In genomic region chr7:139413400-139413799, GRCm38 (mm10) we compare ENCODE assay signal across 26 mouse cellular contexts. TPM values are rescaled to one million over a fixed set of nuclear protein-coding genes. Genes with fewer than 3 reads are reported as not detected.
DNase-seq lines count a peak whose midpoint lies in the region; ATAC-seq and TF ChIP-seq lines count a peak whose summit lies in the region.
"Had no signal": no experiment of that assay in that cellular context is flagged by ENCODE, and none has a peak within 500 bp of the region (broad histone marks: within the 10 kb centered on the region; RNA-seq: fewer than 3 reads in every experiment).

No protein-coding gene starts in this region.

- H3K4me2 ChIP-seq in liver, postnatal 0 days (ENCODE audit: low read depth, low read length), result no peak overlapping the region
- no peak overlapping the region for H3K4me2 ChIP-seq in liver, embryonic 12.5 days
- H3K4me2 ChIP-seq in intestine, embryonic 14.5 days (ENCODE audit: low read length), result no peak overlapping the region
- H3K4me2 ChIP-seq in intestine, postnatal 0 days (replicated peaks; ENCODE audit: low read depth), result no peak overlapping the region
- H3K4me2 ChIP-seq: forebrain, embryonic 15.5 days; hindbrain, embryonic 14.5 days; limb, embryonic 12.5 days; liver, embryonic 11.5 days; midbrain, embryonic 13.5 days had no signal

- 63% methylated on average over 3 of the region's 3 CpGs for WGBS in heart, embryonic 10.5 days
- 60% methylated on average over 3 of the region's 3 CpGs for WGBS in liver, postnatal 0 days (ENCODE audit: insufficient replicate concordance)
- 68% methylated on average over 3 of the region's 3 CpGs for WGBS in liver, embryonic 12.5 days (ENCODE audit: insufficient replicate concordance)
- WGBS in intestine, embryonic 14.5 days, result 47% methylated on average over 3 of the region's 3 CpGs
- WGBS in intestine, postnatal 0 days, result 49% methylated on average over 3 of the region's 3 CpGs

- DNase-seq in heart, embryonic 10.5 days (ENCODE audit: low spot score), result no peak
- DNase-seq in heart, adult 8-10 months (ENCODE audit: low spot score), result no peak
- no peak for DNase-seq in liver, postnatal 0 days
- no peak for DNase-seq in intestine, embryonic 14.5 days (ENCODE audit: low spot score)
- no peak for DNase-seq in B cell, adult 2 months
- DNase-seq in cerebellum, postnatal 4 days (ENCODE audit: low spot score in 2 of 2), result no peak
- DNase-seq: adrenal gland, adult 2 months; cerebellum, adult 9-11 months; gastrocnemius, postnatal 14 days; heart, adult 18-20 months; kidney, adult 11 months; kidney, postnatal 4 days; lung, postnatal 14 days; thymus, adult 18-20 months; thymus, postnatal 4 days had no signal

- H3K27me3 ChIP-seq in heart, embryonic 10.5 days (ENCODE audit: insufficient read depth, poor library complexity, severe bottlenecking), result no peaks in the 10 kb centered on the region
- H3K27me3 ChIP-seq in liver, postnatal 0 days (ENCODE audit: insufficient read depth, low read length), result no peaks in the 10 kb centered on the region
- H3K27me3 ChIP-seq in liver, embryonic 12.5 days (replicated peaks), result no peaks in the 10 kb centered on the region
- no peaks in the 10 kb centered on the region for H3K27me3 ChIP-seq in intestine, embryonic 14.5 days (replicated peaks; ENCODE audit: control insufficient read depth, insufficient read depth, low read length)
- H3K27me3 ChIP-seq in intestine, postnatal 0 days (replicated peaks; ENCODE audit: control insufficient read depth, insufficient read depth, low read length), result no peaks in the 10 kb centered on the region
- H3K27me3 ChIP-seq: CH12.LX; forebrain, embryonic 15.5 days; limb, embryonic 12.5 days; megakaryocyte, embryonic 14.5 days; midbrain, embryonic 13.5 days had no signal

- TF ChIP-seq CTCF in liver, postnatal 0 days (IDR thresholded peaks at IDR 0.05; ENCODE audit: low read depth), result no peak
- peak; percentile 16; the same call in 1 of the 2 replicates for TF ChIP-seq CTCF in intestine, postnatal 0 days (IDR thresholded peaks at IDR 0.05; ENCODE audit: low read depth)

- H3K36me3 ChIP-seq in heart, embryonic 10.5 days, result no peaks in the 10 kb centered on the region
- H3K36me3 ChIP-seq in liver, postnatal 0 days (replicated peaks; ENCODE audit: insufficient read depth, low read length), result no peaks in the 10 kb centered on the region
- no peaks in the 10 kb centered on the region for H3K36me3 ChIP-seq in liver, embryonic 12.5 days
- no peaks in the 10 kb centered on the region for H3K36me3 ChIP-seq in intestine, embryonic 14.5 days (ENCODE audit: control insufficient read depth, insufficient read depth, low read length)
- no peaks in the 10 kb centered on the region; the same call in 1 of the 2 replicates for H3K36me3 ChIP-seq in intestine, postnatal 0 days (ENCODE audit: control insufficient read depth, insufficient read depth)
- H3K36me3 ChIP-seq: embryonic facial prominence, embryonic 10.5 days; forebrain, embryonic 15.5 days; G1E; limb, embryonic 12.5 days; midbrain, embryonic 13.5 days had no signal

- H3K4me1 ChIP-seq in heart, embryonic 10.5 days, result peaks cover 91% of the 10 kb centered on the region
- H3K4me1 ChIP-seq in liver, postnatal 0 days (ENCODE audit: insufficient read depth), result peaks cover 13% of the 10 kb centered on the region; the same call in 1 of the 2 replicates
- 0 out of 2 replicates have a peak, but pooled peaks cover 6% of the 10 kb centered on the region for H3K4me1 ChIP-seq in liver, embryonic 12.5 days
- peaks cover 48% of the 10 kb centered on the region for H3K4me1 ChIP-seq in intestine, embryonic 14.5 days (replicated peaks; ENCODE audit: control insufficient read depth, insufficient read depth, low read length)
- peaks cover 12% of the 10 kb centered on the region for H3K4me1 ChIP-seq in intestine, postnatal 0 days (replicated peaks; ENCODE audit: control insufficient read depth, insufficient read depth, low read length)

- peak overlapping the region; percentile 21; the same call in 1 of the 2 replicates for H3K9ac ChIP-seq in liver, postnatal 0 days (replicated peaks)
- H3K9ac ChIP-seq in liver, embryonic 12.5 days, result no peak overlapping the region
- H3K9ac ChIP-seq in intestine, embryonic 14.5 days (ENCODE audit: low read length), result no peak overlapping the region
- H3K9ac ChIP-seq in intestine, postnatal 0 days (ENCODE audit: low read depth, low read length), result no peak overlapping the region
- H3K9ac ChIP-seq: forebrain, embryonic 15.5 days; hindbrain, embryonic 14.5 days; limb, embryonic 12.5 days; midbrain, embryonic 13.5 days had no signal

- no peak overlapping the region for H3K4me3 ChIP-seq in heart, embryonic 10.5 days
- H3K4me3 ChIP-seq in liver, postnatal 0 days (ENCODE audit: low read depth, low read length), result no peak overlapping the region
- no peak overlapping the region for H3K4me3 ChIP-seq in liver, embryonic 12.5 days
- no peak overlapping the region for H3K4me3 ChIP-seq in intestine, embryonic 14.5 days (ENCODE audit: low read depth, low read length)
- H3K4me3 ChIP-seq in intestine, postnatal 0 days (ENCODE audit: low read depth, low read length), result no peak overlapping the region
- H3K4me3 ChIP-seq: embryonic facial prominence, embryonic 10.5 days; forebrain, embryonic 15.5 days; limb, embryonic 12.5 days; midbrain, embryonic 13.5 days had no signal

- H3K9me3 ChIP-seq in heart, embryonic 10.5 days, result no peaks in the 10 kb centered on the region
- H3K9me3 ChIP-seq in liver, postnatal 0 days (ENCODE audit: low read length), result no peaks in the 10 kb centered on the region
- H3K9me3 ChIP-seq in liver, embryonic 12.5 days (replicated peaks), result no peaks in the 10 kb centered on the region
- H3K9me3 ChIP-seq in intestine, embryonic 14.5 days (ENCODE audit: control insufficient read depth, low read length), result no peaks in the 10 kb centered on the region
- H3K9me3 ChIP-seq in intestine, postnatal 0 days (ENCODE audit: control insufficient read depth), result no peaks in the 10 kb centered on the region
- H3K9me3 ChIP-seq: embryonic facial prominence, embryonic 10.5 days; forebrain, embryonic 15.5 days; limb, embryonic 12.5 days; megakaryocyte, embryonic 14.5 days; midbrain, embryonic 13.5 days had no signal

- peak overlapping the region; percentile 47; the same call in 1 of the 2 replicates for H3K27ac ChIP-seq in heart, embryonic 10.5 days
- H3K27ac ChIP-seq in liver, postnatal 0 days (ENCODE audit: low read depth), result no peak overlapping the region
- no peak overlapping the region for H3K27ac ChIP-seq in liver, embryonic 12.5 days
- H3K27ac ChIP-seq in intestine, embryonic 14.5 days (ENCODE audit: low read depth), result peak overlapping the region; percentile 70; the same call in 1 of the 2 replicates
- no peak overlapping the region for H3K27ac ChIP-seq in intestine, postnatal 0 days (ENCODE audit: low read depth, low read length)
- H3K27ac ChIP-seq: embryonic facial prominence, embryonic 10.5 days; forebrain, embryonic 15.5 days; hindbrain, embryonic 14.5 days; limb, embryonic 12.5 days; midbrain, embryonic 13.5 days had no signal

- no peak for ATAC-seq in liver, postnatal 0 days
- ATAC-seq in liver, embryonic 12.5 days, result no peak
- ATAC-seq in intestine, embryonic 14.5 days (replicated peaks; ENCODE audit: low FRiP score, low TSS enrichment, low read depth), result no peak
- 0 out of 2 replicates have a peak, but pooled peaks have one; percentile 32 for ATAC-seq in intestine, postnatal 0 days
- ATAC-seq: forebrain, embryonic 15.5 days; midbrain, embryonic 13.5 days had no signal

- TF ChIP-seq EP300 in liver, postnatal 0 days (IDR thresholded peaks at IDR 0.05; ENCODE audit: low read depth), result no peak

RNA-seq across cellular contexts. Expression of gene Inpp5a, which starts 24.5 kb away (rescaled TPM):
- polyA plus RNA-seq in heart, embryonic 10.5 days (2016; fragmentation: Nextera tagmentation; extraction: Ambion mirVana), result 46.9 and 60.9 TPM in 2 replicates
- total RNA-seq in heart, adult 8-10 months (2022), result 100 to 1,000 TPM; 291 to 307 (median 299) TPM
- 6.0 and 6.9 TPM in 2 replicates for polyA plus RNA-seq in liver, postnatal 0 days (2015; fragmentation: Nextera tagmentation; extraction: Ambion mirVana)
- 10.1 and 11.0 TPM in 2 replicates for polyA plus RNA-seq in liver, embryonic 12.5 days (2016; fragmentation: Nextera tagmentation; extraction: Ambion mirVana)
- 44.2 and 49.8 TPM in 2 replicates for polyA plus RNA-seq in intestine, embryonic 14.5 days (2014; fragmentation: Nextera tagmentation; extraction: Ambion mirVana)
- polyA plus RNA-seq in intestine, postnatal 0 days (2015; fragmentation: Nextera tagmentation; extraction: Ambion mirVana), result 29.1 and 32.9 TPM in 2 replicates

Comparison
In these comparisons a context has a peak if more than half of its experiments do, and no peak if none do; other contexts are left out.
1. H3K27ac ChIP-seq: peak in heart, embryonic 10.5 days (single experiment) and intestine, embryonic 14.5 days (single experiment); none in liver, postnatal 0 days (single experiment), liver, embryonic 12.5 days (single experiment) and intestine, postnatal 0 days (single experiment).